Mouse (Mus musculus) frontal cortex, postnatal 25 days (tissue): ENCODE results near the gene Cdh23.
A peak's percentile ranks its signal among the peaks of the same experiment; 100 is the strongest.

Experiments
- DNase-seq, 2 experiments: peaks; one replicate each; pipeline ENCODE4 v3.0.0; 2022; ENCODE audit warnings: low spot score in 2 of 2

Gene Cdh23

DNA sequence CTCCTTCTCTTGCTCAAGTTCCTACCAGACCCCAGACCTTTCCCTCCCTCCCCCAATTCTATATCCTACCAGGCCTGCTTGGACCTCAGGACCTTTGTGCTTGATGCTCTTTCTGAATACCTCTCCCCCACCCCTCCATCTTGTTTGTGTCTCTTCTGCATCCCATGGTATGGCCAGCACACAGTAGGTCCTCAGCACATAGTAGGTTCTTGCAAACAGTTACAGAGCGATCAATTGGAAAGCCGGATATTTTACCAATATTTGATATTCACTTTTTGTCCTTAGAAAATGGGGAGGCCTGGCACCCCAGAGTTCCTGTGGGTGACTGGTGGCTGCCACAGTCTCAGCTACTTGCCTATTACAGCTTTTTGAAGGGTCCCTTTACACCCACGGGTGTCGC is 361.3 kb downstream of the Cdh23 start:
- DNase-seq: no peak

DNA sequence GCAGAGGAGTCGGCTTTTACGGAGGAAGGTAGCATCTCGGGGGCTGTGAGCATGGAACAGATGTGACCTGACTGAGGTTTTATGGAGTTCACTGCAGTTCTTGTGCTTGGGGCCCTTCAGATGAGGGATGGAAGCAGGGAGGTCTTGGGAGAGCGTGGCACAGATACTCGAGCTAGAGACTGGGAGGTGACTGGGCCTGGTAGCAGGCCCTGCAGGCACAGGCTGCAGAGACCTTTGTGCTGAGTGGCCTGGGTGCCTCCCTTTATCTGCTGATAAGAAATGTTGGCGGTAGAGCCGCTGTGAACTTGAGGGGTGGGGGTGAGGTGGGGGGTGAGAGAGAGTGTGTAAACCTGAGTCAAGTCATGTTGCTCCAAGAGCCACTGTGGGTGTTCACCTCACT is 361.7 kb downstream of the Cdh23 start:
- no peak for DNase-seq

DNA sequence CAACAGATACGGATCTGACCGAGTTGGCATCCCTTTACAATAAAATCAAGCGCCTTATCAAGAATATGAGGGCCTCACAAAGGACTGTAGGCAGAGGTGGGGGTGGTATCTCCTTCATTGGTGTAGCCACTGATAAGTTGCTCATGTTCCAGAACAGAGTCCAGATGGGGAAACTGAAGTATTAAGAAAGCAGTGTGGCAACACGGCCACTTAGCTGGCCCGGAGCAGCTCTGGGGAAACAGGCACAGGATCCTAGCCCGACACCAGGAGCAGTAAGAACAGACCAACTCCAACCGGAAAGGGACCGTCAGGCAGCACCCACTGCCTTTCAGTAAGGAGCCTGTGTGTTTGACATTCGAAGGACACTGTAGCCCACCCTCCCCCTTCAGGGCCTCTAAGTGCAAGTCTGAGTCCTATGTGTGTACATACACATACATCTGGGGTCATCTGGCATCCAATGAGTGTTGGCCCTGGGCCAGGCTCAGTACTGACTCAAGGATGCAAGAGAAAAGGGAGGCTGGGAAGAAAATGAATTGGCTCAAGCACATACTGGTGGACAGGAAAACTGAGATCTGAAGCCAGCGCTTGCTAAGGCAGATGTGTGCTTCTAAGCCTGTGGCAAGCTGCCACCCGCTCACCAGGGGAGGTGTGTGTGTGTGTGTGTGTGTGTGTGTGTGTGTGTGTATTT is 367.2 kb downstream of the Cdh23 start:
- no peak for DNase-seq

DNA sequence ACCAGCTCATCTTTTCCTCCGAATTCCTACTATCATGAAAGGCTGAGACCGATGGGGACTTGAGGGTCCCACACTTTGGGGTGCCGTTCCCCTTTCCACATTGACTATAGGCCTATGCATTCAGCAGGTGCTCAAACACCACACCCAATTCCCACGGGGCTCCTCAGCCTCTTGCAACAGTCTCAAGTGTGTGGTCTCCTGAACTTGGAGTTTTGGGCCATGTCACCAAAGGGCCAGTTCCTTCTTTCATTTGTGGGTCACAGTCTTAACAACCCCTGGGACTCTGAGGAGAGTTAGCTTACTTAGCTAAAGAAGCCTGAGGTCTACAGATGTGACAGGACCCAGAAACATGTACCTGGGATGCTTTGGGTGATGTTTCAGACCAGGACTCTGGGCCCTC is 380.1 kb downstream of the Cdh23 start:
- DNase-seq: no peak

DNA sequence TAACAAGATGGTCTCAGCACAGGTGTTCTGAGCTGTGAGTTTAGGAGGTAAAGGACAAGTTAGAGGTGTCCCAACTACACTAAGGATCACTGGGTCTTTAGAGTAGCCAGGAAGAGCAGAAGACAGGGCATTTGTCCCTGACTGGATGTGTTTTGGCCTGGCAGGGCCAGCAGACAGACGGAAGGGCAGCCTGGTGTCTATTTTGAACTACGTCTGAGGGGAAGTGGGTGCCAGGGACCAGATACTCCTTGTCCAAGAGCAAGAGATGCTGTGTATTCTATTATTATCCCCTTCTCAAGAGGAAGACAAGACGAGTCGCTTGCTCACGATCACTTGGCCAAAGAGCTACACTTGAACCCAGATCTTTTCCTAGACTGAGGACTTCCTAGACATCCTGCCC is 382.7 kb downstream of the Cdh23 start:
- no peak for DNase-seq

DNA sequence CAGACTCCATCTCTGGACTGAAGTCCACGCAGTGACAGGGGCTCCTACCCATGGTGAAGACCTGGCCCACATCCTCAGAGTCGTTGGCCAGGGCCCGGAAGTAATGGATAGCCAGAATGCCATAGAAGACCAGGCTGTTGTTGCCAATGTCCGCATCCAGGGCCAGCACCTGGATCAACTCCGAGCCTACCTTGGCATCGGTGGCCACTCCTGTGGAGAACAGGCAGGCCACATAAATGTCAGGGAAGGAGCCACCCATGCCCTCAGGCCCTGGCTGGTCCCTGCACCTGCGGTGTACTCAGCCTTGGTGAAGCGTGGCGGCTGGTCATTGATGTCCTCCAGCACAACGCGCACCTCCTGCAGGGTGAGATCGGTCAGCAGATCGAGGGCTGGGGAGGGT is 385.7 kb downstream of the Cdh23 start:
- no peak for DNase-seq

DNA sequence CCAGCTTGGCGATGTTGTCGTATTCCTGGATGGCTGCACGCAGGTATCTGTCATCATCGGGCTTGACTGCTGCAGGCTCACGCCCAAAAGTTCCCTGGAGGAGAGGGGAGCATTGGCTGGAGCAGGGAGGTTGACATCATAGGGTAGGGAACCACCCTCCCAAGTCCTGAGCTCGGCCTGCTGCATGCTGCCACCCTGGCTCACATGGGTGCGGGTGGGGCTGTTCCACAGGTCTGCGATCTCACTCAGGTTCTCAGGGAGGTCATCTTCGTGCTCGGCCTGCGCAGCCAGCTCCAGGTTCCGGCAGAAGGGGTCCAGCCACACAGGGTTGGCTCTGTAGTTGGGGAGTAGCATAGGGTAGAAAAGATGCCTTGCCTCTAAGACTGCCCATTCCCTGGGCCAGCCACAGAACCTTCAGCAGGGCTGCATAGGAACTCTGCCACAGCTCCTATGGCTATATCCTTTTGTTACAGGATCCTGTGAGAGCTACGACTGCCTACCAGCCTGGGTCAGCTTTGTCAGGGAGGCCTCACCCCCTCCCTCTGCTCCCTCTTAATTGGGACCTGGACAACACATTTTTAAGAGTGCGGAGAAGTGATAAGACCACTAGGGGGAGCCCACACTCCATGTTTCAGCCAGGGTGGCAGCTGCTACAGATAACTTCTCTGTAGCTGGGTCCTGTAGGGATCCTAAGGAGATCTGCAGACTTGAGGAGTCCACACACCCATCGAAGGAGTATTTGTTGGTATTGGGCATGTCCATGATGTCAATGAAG is 391.2 kb downstream of the Cdh23 start:
- DNase-seq: peak; percentile 56 to 67

DNA sequence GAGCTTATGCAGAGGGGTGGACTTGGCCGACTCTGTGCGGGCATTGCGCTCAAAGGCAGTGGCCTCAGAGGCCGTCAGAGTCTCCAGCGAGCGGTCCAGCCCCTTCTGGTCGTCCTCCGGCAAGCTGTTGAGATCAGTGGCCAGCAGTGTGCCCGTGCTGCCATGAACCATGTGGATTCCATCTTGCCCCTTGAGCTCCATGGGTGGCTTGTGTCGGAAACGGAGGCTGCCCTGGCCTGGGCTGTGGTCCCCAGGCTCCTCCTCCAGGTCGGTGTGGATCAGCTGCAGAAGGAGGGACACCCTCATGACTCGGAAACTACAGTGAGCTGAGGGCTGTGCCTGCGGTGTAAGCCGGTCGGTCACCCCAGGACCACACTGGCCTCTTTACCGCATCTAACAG is 392.9 kb downstream of the Cdh23 start:
- no peak for DNase-seq

DNA sequence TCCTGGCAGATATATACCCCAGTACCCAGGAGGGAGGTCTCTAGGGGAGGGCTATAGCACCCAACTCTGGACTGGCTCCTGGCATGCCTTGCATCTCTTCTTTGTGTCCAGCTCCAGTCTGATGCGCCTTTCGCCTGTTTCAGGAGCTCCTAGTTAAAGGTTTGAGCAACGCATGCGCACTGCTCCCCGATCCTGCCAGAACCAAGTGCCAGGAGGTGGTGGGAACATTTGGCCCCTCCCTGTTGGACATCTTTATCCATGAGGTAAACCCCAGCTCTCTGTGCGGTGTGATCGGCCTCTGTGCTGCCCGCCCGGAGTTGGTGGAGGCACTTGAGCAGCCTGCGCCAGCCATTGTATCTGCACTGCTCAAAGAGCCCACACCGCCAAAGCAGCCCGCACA is 396.7 kb downstream of the Cdh23 start:
- no peak for DNase-seq

DNA sequence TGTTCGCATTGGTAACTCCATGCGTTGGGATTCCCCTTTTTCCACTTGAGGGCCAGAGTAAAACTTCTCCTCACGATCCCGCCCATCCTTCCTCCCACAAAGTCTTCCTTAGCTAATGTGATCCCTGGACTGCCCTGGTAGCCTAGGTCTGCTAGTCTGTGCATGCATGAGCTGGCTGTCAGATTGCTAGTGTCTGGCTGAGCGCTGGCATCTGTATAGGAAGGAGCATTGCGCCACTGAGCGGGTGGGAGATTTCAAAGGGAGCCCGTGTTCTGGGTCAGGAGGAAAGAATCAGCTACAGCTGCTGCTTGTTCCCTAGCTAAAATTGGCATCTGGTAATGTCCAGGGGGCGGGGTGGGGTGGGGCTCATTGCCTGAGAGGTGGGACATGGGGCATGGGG is 400.3 kb downstream of the Cdh23 start:
- DNase-seq: no peak

DNA sequence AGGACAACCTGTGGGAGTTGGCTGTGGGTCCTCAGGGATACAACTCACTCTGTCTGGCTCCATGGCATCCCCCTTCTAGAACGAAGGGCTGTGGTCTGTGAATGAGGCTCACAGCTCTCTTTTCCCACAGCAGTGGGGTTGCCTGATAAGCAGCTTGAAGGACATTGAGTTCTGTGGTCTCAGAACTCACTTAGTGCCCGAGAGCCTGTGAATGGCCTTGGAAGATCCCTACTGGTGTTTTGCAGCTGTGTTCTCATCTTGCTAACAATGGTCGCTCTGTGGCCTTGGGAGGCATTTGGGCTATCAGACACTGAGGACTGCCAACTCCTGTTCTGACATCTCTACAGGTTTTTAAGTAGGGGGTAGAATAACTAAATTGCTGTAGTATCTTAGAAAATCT is 400.9 kb downstream of the Cdh23 start:
- no peak for DNase-seq

DNA sequence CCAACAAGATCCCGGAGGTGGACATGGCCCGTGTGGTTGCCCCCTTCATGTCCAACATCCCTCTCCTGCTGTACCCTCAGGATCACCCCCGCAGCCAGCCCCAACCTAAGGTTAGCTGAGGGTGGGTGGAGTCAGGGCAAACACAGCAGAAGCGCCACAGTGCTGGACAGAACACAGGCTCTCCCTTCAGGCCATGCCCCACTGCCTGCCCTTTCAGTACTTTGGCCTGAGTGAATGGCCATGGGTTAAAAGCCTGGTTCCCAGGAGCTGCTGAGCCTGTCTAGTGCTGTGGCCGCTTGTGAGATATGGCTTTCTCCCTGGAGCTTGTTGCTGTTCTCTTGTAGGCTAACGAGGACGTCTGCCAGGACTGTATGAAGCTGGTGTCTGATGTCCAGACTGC is 401.7 kb downstream of the Cdh23 start:
- DNase-seq: no peak

DNA sequence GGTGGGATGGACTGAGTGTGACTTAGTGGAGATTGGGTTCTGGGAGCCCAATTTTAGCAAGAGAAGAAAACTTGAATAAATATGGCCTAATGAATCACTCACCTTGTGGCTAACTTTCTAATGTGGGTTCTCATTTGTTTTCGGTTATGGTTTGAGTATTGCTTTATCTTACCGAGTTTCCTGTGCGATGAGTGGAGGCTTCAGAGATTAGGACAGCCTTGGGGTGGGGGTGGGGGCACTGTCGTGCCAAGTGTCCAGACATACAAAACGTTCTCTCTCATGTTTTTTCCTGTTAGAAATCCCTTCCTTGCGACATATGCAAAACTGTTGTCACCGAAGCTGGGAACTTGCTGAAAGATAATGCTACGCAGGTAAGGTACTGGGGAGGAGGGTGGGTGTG is 404.1 kb downstream of the Cdh23 start:
- no peak for DNase-seq

DNA sequence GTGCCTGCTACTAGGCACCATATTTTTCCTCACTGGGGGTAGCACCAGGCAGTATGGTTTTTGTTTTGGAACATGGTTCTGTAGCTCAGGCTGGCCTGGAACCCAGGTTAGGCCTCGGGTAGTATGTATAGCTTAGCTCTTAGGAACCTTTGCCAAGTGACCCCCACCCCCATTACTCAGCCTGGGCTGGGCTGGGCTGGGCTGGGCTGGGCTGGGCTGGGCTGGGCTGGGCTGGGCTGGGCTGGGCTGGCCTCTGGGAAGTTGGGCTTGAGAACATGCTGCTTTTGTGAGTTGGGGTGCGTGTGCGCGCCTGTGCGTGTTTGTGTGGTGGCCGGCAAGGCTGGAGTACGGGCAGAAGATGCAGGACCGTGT is 405.6 kb downstream of the Cdh23 start:
- DNase-seq: no peak

DNA sequence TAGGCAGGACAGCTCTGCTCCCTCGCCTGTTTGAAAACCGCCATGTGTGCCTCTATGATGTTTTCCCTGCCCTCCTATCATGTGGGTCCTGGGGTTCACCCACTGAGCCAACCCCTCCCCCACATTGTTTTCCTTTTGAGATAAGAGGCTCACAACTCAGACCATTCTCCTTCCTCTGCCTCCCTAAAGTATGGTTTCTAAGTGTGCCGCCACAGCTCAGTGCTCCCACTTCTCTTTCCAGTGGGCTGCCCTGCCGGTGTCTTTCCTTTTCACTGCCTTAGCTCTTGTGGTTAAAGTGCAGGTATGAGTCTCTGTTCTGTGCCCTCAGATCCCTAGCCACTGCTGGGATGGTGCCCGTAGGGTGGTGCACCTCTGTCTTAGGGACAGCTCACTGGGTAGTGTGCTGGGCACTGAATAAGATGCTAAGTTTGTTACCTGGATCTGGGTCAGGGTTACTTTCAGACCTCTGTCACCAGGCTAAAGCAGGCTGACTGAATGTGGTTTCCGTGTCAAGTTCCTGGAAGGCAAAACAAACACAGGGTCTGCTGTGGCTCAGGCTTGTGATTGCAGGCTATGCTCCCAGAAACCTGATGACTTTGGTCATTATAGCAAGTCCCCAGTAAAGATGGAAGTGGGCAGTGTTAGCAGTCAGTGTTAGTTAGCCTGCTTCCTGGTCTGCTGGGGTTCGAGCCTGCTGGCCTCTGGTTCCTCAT is 406.1 kb downstream of the Cdh23 start:
- no peak for DNase-seq

DNA sequence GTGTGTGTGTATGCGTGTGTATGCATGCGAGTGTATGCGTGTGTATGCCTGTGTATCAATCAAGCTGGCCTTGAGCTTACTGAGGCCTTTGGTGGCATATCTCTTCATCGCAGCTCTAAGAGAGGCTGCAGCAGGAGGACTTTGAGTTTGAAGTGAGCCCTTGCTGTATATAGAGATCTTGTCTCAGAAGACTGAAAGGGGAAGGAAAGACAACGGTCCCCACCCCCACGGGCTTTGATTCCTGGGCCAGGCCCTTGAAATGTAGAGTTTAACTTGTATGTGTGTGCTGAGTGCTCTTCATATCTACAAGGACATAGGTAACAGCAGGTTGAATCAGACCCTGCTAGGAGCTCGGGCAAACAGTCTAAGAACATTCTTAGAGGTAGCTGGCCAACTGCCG is 407.1 kb downstream of the Cdh23 start:
- DNase-seq: no peak

DNA sequence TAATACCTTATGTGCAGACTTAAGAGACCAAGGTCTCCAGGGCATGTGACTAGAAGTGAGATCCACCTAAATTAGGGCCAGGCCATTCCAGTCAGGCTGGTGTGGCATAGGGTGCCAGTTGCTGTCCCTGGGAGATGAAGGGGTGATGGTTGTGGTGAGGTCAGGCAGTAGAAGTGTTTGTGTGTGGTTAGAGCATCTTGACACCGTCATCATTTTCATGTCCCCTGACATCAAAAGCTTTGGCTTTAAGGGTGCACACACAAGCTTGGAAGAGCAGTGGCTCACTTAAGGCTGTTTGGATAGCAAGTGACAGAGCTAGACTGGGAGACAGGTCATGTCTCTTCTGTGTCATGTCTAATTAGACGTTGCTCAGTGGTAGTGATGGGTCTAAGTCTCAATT is 408.6 kb downstream of the Cdh23 start:
- DNase-seq: no peak

DNA sequence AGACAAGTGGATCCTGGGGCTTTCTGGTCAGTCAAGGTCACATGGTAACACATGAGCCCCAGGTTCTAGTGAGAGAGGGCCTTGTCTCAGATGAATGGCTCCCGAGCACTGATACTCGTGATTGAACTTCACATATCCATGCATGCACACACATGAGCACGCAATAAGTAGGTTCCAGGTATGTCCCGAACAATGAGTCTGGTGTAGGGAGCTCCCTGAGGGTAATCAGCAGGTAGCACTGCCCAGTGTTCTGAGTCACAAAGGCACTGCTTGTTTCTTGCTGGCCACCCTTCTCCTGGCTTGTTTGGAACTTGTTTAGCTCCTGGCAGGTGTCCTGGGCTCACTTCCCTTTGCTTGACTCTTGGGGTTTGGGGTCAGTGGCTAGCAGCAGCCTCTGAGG is 409.1 kb downstream of the Cdh23 start:
- DNase-seq: no peak

DNA sequence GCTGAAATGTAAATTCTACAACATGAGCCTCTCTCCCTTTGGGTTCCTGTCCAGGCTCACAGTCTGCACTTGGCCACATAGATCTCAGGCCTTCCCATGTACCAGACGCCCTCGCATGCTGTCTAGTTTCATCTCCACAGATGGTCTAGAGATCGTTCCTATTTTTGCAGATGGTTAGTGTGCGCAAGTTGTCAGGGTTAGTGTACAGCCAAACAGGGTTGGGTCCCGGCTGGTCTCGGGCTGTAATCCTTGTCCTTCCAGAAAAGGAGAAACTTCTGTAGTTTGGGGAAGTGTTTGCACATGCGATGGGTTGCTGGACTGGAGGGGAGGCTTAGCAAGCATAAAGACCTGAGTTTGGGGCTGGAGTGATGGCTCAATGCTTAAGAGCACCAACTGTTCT is 409.7 kb downstream of the Cdh23 start:
- DNase-seq: no peak

DNA sequence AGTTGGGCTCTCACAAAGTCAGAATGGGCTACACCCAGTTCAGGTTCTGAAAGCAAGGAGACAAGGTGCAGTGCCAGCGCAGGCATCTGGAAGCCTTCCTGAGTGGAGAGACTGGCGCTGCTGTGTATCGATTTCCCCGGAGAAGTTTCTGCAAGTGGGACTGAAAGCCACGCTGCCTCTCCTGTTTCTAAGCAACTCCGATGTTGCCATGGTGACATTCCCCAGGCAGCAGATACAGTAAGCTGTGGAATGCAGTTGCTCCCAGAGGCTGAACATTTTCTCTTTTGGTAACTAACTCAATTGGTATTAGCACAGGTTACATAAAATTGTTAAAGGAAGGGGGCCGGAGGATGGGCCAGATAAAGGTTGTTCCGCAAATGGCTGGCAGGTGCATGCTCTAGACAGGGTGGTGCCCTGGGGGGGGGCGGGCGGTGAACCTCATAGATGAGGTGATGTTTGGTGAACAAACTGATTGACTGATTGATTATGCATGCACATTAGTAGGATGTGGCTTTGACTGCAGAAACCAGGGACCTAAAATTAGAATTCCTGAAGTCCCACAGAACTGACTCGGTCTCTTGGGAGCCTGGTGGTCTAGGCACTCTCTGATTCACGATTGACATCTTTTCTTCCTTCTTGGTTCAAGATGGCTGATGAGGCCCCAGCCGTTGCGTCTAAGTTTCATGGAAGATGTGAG is 410.5 kb downstream of the Cdh23 start:
- peak; percentile 51 to 64 for DNase-seq

DNA sequence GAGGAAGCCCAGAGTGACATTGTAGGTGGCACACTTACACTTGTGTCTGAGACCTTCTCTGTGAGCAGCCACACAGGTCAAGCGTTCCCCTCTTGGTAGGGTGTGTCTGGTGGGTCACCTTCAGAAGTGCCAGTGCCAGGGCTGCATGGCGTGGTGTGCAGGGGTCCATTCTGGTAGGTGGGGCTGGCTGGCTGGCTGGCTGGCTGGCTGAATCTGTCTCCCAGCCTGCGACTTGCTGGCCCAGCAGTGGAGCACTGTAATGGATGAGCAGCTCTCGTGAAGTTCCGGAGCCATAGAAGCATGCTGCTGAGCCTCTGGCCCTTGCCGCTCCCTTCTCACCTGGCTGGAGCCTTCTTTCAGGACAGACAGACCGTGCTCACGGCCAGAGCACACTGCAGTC is 411.1 kb downstream of the Cdh23 start:
- DNase-seq: no peak

DNA sequence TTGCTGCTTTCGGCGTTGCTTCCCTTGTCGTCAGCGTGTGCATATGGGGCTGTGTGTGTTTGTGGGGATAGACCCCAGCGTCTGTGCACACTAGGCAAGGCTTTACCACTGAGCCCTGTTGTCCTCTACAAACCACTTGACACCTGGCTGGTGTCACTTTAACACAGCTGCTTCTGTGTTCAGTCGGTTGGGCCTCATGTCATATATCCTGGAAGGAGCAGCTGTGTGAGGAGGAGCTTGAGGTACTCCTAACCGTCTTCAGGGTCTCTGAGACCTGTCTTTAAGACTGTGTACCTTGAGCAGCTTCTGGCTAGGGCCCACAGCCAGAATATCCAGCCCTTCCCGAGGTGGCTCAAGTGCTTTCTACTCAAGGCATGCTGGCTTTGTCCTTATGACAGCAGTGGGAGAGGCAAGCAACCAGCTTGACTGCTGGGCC is 411.6 kb downstream of the Cdh23 start:
- no peak for DNase-seq
